Mouse (Mus musculus) urinary bladder, postnatal 10 days (tissue): ENCODE results near the gene D7Ertd443e.
A peak's percentile ranks its signal among the peaks of the same experiment; 100 is the strongest.

Experiments
- DNase-seq: peaks from one replicate; pipeline ENCODE4 v3.0.0; 2022; ENCODE audit warnings: low spot score

Gene D7Ertd443e

GRCm38 (mm10) chr7:134385561-134385960 lies at the start of gene D7Ertd443e:
D7Ertd443e (minus strand) TSS chr7:134385661.
- DNase-seq: no peak

- DNase-seq: no peak
These were observed 46.2 kb upstream of the D7Ertd443e start for GRCm38 (mm10) chr7:134431681-134432080.

- DNase-seq: no peak
These were observed 43.2 kb upstream of the D7Ertd443e start for GRCm38 (mm10) chr7:134428676-134429075.

- no peak for DNase-seq
These were observed 29.6 kb upstream of the D7Ertd443e start for GRCm38 (mm10) chr7:134415014-134415413.

- no peak for DNase-seq
These were observed 28.7 kb upstream of the D7Ertd443e start for GRCm38 (mm10) chr7:134414005-134414690.

GRCm38 (mm10) chr7:134408641-134409040 lies 23.2 kb upstream of the D7Ertd443e start:
- DNase-seq: no peak

GRCm38 (mm10) chr7:134400746-134401145 lies 15.3 kb upstream of the D7Ertd443e start:
- DNase-seq: no peak

GRCm38 (mm10) chr7:134396769-134397168 lies 11.3 kb upstream of the D7Ertd443e start:
- DNase-seq: no peak

- no peak for DNase-seq
These were observed 2.7 kb downstream of the D7Ertd443e start for GRCm38 (mm10) chr7:134382791-134383190.

- peak; percentile 17 for DNase-seq
These were observed 4.0 kb downstream of the D7Ertd443e start for GRCm38 (mm10) chr7:134381407-134381861.

- no peak for DNase-seq
These were observed 7.2 kb downstream of the D7Ertd443e start for GRCm38 (mm10) chr7:134378273-134378672.

GRCm38 (mm10) chr7:134376786-134377185 lies 8.7 kb downstream of the D7Ertd443e start:
- no peak for DNase-seq

GRCm38 (mm10) chr7:134372276-134372675 lies 13.2 kb downstream of the D7Ertd443e start:
- no peak for DNase-seq

- no peak for DNase-seq
These were observed 16.2 kb downstream of the D7Ertd443e start for GRCm38 (mm10) chr7:134369241-134369640.

GRCm38 (mm10) chr7:134362257-134362870 lies 23.1 kb downstream of the D7Ertd443e start:
- no peak for DNase-seq

- no peak for DNase-seq
These were observed 36.6 kb downstream of the D7Ertd443e start for GRCm38 (mm10) chr7:134348825-134349224.

- no peak for DNase-seq
These were observed 43.3 kb downstream of the D7Ertd443e start for GRCm38 (mm10) chr7:134342202-134342601.

GRCm38 (mm10) chr7:134335951-134336350 lies 49.5 kb downstream of the D7Ertd443e start:
- no peak for DNase-seq

- DNase-seq: no peak
These were observed 64.5 kb downstream of the D7Ertd443e start for GRCm38 (mm10) chr7:134320979-134321378.

- DNase-seq: no peak
These were observed 83.4 kb downstream of the D7Ertd443e start for GRCm38 (mm10) chr7:134302084-134302483.

GRCm38 (mm10) chr7:134301285-134301684 lies 84.2 kb downstream of the D7Ertd443e start:
- DNase-seq: no peak

- no peak for DNase-seq
These were observed 92.7 kb downstream of the D7Ertd443e start for GRCm38 (mm10) chr7:134292750-134293149.

GRCm38 (mm10) chr7:134289611-134290301 lies 95.7 kb downstream of the D7Ertd443e start:
- no peak for DNase-seq
